ENCODE assay signal across 29 mouse cellular contexts in the genomic region with DNA sequence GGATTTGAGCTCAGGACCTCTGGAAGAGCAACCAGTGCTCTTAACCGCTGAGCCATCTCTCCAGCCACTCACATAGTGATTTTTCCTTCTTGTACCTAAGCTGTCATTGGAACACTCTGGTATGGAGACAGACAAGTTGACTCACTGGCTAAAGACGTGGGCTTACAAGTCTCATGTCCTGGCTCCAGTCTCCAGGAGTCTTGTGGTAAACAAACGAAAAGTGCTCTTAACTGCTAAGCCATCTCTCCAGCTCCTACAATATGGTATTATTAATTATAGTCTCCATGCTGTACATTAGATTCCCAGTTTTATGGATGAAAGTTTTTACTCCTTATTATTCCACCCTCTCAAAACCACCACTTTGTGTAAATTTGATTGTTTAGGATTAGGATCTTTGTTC. TPM values are rescaled to one million over a fixed set of nuclear protein-coding genes. Genes with fewer than 3 reads are reported as not detected.
"Had no signal": no experiment of that assay in that cellular context is flagged by ENCODE, and none has a peak within 500 bp of the region (broad histone marks: within the 10 kb centered on the region; RNA-seq: fewer than 3 reads in every experiment).

No protein-coding gene starts in this region.

- ATAC-seq: hindbrain, embryonic 16.5 days; hindbrain, postnatal 0 days; inflammation-experienced regulatory T-cells, adult 6 months; intestine, embryonic 15.5 days; intestine, embryonic 16.5 days; intestine, postnatal 0 days had no signal

- H3K27me3 ChIP-seq: heart, embryonic 12.5 days; heart, embryonic 13.5 days; heart, embryonic 15.5 days; hindbrain, embryonic 12.5 days; hindbrain, embryonic 13.5 days; hindbrain, embryonic 15.5 days; intestine, embryonic 15.5 days; kidney, embryonic 15.5 days had no signal

- DNase-seq: heart, postnatal 10 days; heart, postnatal 14 days; heart, postnatal 36 days; kidney, adult 11 months; kidney, adult 18-20 months; kidney, adult 2 months; kidney, adult 8-10 months; kidney, adult 9 months; kidney, postnatal 10 days; kidney, postnatal 14 days; kidney, postnatal 25 days; kidney, postnatal 36 days; kidney, postnatal 4 days; layer of hippocampus, adult 9-11 months; layer of hippocampus, postnatal 36 days had no signal

RNA-seq across cellular contexts. Expression of a gene that starts 17.4 kb away (rescaled TPM):
- total RNA-seq: hematopoietic stem cell, adult 5-6 weeks had no signal
- polyA plus RNA-seq: inflammation-experienced regulatory T-cells, adult 6 months had no signal
